28 mouse cellular contexts compared by ENCODE assay signal in genomic region chr4:45158608-45159007, GRCm38 (mm10). TPM values are rescaled to one million over a fixed set of nuclear protein-coding genes. Genes with fewer than 3 reads are reported as not detected.
DNase-seq lines count a peak whose midpoint lies in the region; ATAC-seq and TF ChIP-seq lines count a peak whose summit lies in the region.
"Had no signal": no experiment of that assay in that cellular context is flagged by ENCODE, and none has a peak within 500 bp of the region (broad histone marks: within the 10 kb centered on the region; RNA-seq: fewer than 3 reads in every experiment).

No protein-coding gene starts in this region.

- peak in 1 of 3 experiments; percentile 13; a peak in 2 of 6 replicates for TF ChIP-seq CTCF in MEL (IDR thresholded peaks at IDR 0.05 in 2 of 3, conservative IDR thresholded peaks at IDR 0.05 in 1 of 3; ENCODE audit: control insufficient read depth in 1 of 3, insufficient read depth in 1 of 3, low read depth in 2 of 3, low read length in 3 of 3, poor library complexity in 1 of 3, severe bottlenecking in 1 of 3)

- no peak overlapping the region for H3K27ac ChIP-seq in MEL (ENCODE audit: control insufficient read depth, low read depth, low read length)
- H3K27ac ChIP-seq: embryonic facial prominence, embryonic 13.5 days; embryonic facial prominence, embryonic 15.5 days; forebrain, embryonic 13.5 days; forebrain, embryonic 15.5 days had no signal

- no peaks in the 10 kb centered on the region for H3K79me2 ChIP-seq in MEL (ENCODE audit: control insufficient read depth, insufficient read depth, low read length, poor library complexity)

- DNase-seq in A20 (ENCODE audit: low read depth, low spot score) (peak; percentile 2), MEL (ENCODE audit: low read depth, low spot score) (peak; percentile 71)
- no peak for DNase-seq in lung, postnatal 4 days
- DNase-seq in heart, adult 18-20 months: no peak
- DNase-seq: adrenal gland, adult 8-10 months; adrenal gland, postnatal 14 days; adrenal gland, postnatal 36 days; B cell, adult 2 months; cerebellum, adult 11-12 months; cerebellum, adult 2 months; cerebellum, adult 9-10 months; cerebellum, postnatal 10 days; cerebellum, postnatal 25 days; embryo, embryonic 11 days; forebrain, postnatal 0 days had no signal

- no peak overlapping the region for H3K9ac ChIP-seq in MEL (ENCODE audit: control insufficient read depth, low read depth, low read length, poor library complexity, severe bottlenecking)
- H3K9ac ChIP-seq: embryonic facial prominence, embryonic 13.5 days; embryonic facial prominence, embryonic 15.5 days; forebrain, embryonic 13.5 days; forebrain, embryonic 15.5 days; forebrain, postnatal 0 days had no signal

- no peaks in the 10 kb centered on the region for H3K27me3 ChIP-seq in MEL (ENCODE audit: control insufficient read depth in 1 of 2, insufficient read depth in 2 of 2, low read length in 2 of 2)
- H3K27me3 ChIP-seq: CH12.LX; embryonic facial prominence, embryonic 13.5 days; embryonic facial prominence, embryonic 15.5 days; forebrain, embryonic 13.5 days; forebrain, embryonic 15.5 days; Patski had no signal

- H3K4me3 ChIP-seq in MEL (ENCODE audit: control insufficient read depth in 1 of 2, insufficient read depth in 1 of 2, low read depth in 2 of 2, low read length in 2 of 2): no peak overlapping the region
- H3K4me3 ChIP-seq: embryonic facial prominence, embryonic 13.5 days; embryonic facial prominence, embryonic 15.5 days; erythroblast, embryonic 14.5 days; forebrain, embryonic 13.5 days; forebrain, embryonic 15.5 days had no signal

- peaks cover 2 to 25% of the 10 kb centered on the region in 2 experiments; a peak in 3 of 4 replicates for H3K4me1 ChIP-seq in MEL (ENCODE audit: control insufficient read depth in 1 of 2, insufficient read depth in 2 of 2, low read length in 2 of 2)
- H3K4me1 ChIP-seq: embryonic facial prominence, embryonic 13.5 days; embryonic facial prominence, embryonic 15.5 days; forebrain, embryonic 13.5 days; forebrain, embryonic 15.5 days had no signal

- peak; percentile 34 for ATAC-seq in common myeloid progenitor, adult 5-6 weeks (replicated peaks; ENCODE audit: low read depth, poor library complexity, severe bottlenecking)
- peak; percentile 39 for ATAC-seq in megakaryocyte-erythroid progenitor cell, adult 5-6 weeks (replicated peaks; ENCODE audit: low FRiP score, low TSS enrichment, poor library complexity, severe bottlenecking)
- no peak for ATAC-seq in erythroid progenitor cell, adult 5-6 weeks (replicated peaks; ENCODE audit: low FRiP score, poor library complexity, severe bottlenecking)
- ATAC-seq: activated CD4-positive, CD25-positive, alpha-beta regulatory T cell, adult 4 months; CD4-positive, CD25-positive, alpha-beta regulatory T cell, adult 4 months; forebrain, embryonic 13.5 days; forebrain, embryonic 15.5 days; forebrain, postnatal 0 days; Patski had no signal

- TF ChIP-seq POLR2A in MEL (IDR thresholded peaks at IDR 0.05; ENCODE audit: control insufficient read depth in 1 of 2, insufficient read depth in 1 of 2, low read depth in 1 of 2, low read length in 2 of 2, poor library complexity in 1 of 2): no peak

- H3K9me3 ChIP-seq in MEL (replicated peaks; ENCODE audit: insufficient read depth, low read length): no peaks in the 10 kb centered on the region
- H3K9me3 ChIP-seq: embryonic facial prominence, embryonic 13.5 days; embryonic facial prominence, embryonic 15.5 days; forebrain, embryonic 13.5 days; forebrain, embryonic 15.5 days; G1E had no signal

- peaks cover 0 to 13% of the 10 kb centered on the region in 2 experiments; a peak in 2 of 4 replicates for H3K36me3 ChIP-seq in MEL (ENCODE audit: control insufficient read depth in 1 of 2, insufficient read depth in 2 of 2, low read length in 2 of 2)
- H3K36me3 ChIP-seq: embryonic facial prominence, embryonic 13.5 days; embryonic facial prominence, embryonic 15.5 days; forebrain, embryonic 15.5 days; G1E had no signal

- TF ChIP-seq EP300 in MEL (IDR thresholded peaks at IDR 0.05; ENCODE audit: low read depth in 1 of 2, low read length in 2 of 2): peak; percentile 42 to 51; a peak in 2 of 4 replicates

- no peak for TF ChIP-seq RAD21 in MEL (IDR thresholded peaks at IDR 0.05; ENCODE audit: low read depth, low read length)

TF ChIP-seq in MEL, 35 proteins besides CTCF, POLR2A, EP300 and RAD21:
- TF ChIP-seq ZNF384 (IDR thresholded peaks at IDR 0.05; ENCODE audit: low read depth, low read length) (no peak), RCOR1 (IDR thresholded peaks at IDR 0.05; ENCODE audit: low read depth, low read length) (peak; percentile 82), TBP (IDR thresholded peaks at IDR 0.05; ENCODE audit: low read depth, low read length) (no peak), USF1 (IDR thresholded peaks at IDR 0.05; ENCODE audit: low read depth, low read length) (peak; percentile 41; the same call in 1 of the 2 replicates), GATA1 (IDR thresholded peaks at IDR 0.05; ENCODE audit: low read depth, low read length) (0 out of 2 replicates have a peak, but pooled peaks have one; percentile 33), ETS1 (IDR thresholded peaks at IDR 0.05; ENCODE audit: low read depth, low read length) (0 out of 2 replicates have a peak, but pooled peaks have one; percentile 14), MYC (IDR thresholded peaks at IDR 0.05; ENCODE audit: low read depth, low read length) (0 out of 2 replicates have a peak, but pooled peaks have one; percentile 48)

RNA-seq across cellular contexts. Expression of gene Frmpd1, which starts 26.1 kb away (rescaled TPM):
- total RNA-seq in MEL (2012; rRNA removed): 0.16 and 0.23 TPM in 2 replicates
- under 1 TPM in 1 of 2 experiments, not detected in 1; 0.47 TPM for polyA plus RNA-seq in MEL (2012; ENCODE audit: insufficient read depth in 1 of 2, insufficient read length in 2 of 2, low read depth in 1 of 2, low replicate concordance in 2 of 2, missing spikeins in 1 of 2)
- not detected in 2 replicates for total RNA-seq in common myeloid progenitor, adult 5-6 weeks (2017)
- 0.72 TPM in 1 of 2 replicates, not detected in the other for total RNA-seq in megakaryocyte-erythroid progenitor cell, adult 5-6 weeks (2014; fragmentation: Nextera tagmentation)
- 0.30 TPM in 1 of 2 replicates, not detected in the other for total RNA-seq in megakaryocyte-erythroid progenitor cell, adult 5-6 weeks (2017)
- total RNA-seq in heart, adult 18-20 months (2021): under 1 TPM; 0.30 to 0.33 TPM
- total RNA-seq in erythroid progenitor cell, adult 5-6 weeks (2015; ENCODE audit: low replicate concordance): not detected in 2 replicates
- not detected in 2 replicates for total RNA-seq in erythroid progenitor cell, adult 5-6 weeks (2017; ENCODE audit: low replicate concordance)
- total RNA-seq: CH12.LX had no signal
- polyA plus RNA-seq: activated CD4-positive, CD25-positive, alpha-beta regulatory T cell, adult 4 months; CD4-positive, CD25-positive, alpha-beta regulatory T cell, adult 4 months had no signal

RNA-seq across cellular contexts. Expression of gene Tomm5, which starts 50.7 kb away (rescaled TPM):
- 545 and 639 TPM in 2 replicates for total RNA-seq in MEL (2012; rRNA removed)
- polyA plus RNA-seq in MEL (2012; ENCODE audit: insufficient read depth in 1 of 2, insufficient read length in 2 of 2, low read depth in 1 of 2, low replicate concordance in 2 of 2, missing spikeins in 1 of 2): 100 to 1,000 TPM in 1 of 2 experiments, not detected in 1; 309 TPM
- 228 and 259 TPM in 2 replicates for total RNA-seq in common myeloid progenitor, adult 5-6 weeks (2017)
- total RNA-seq in megakaryocyte-erythroid progenitor cell, adult 5-6 weeks (2014; fragmentation: Nextera tagmentation): 384 and 535 TPM in 2 replicates
- total RNA-seq in megakaryocyte-erythroid progenitor cell, adult 5-6 weeks (2017): 267 and 394 TPM in 2 replicates
- 100 to 1,000 TPM; 238 to 281 TPM for total RNA-seq in heart, adult 18-20 months (2021)
- total RNA-seq in erythroid progenitor cell, adult 5-6 weeks (2015; ENCODE audit: low replicate concordance): 9.0 and 70.4 TPM in 2 replicates
- total RNA-seq in erythroid progenitor cell, adult 5-6 weeks (2017; ENCODE audit: low replicate concordance): 32.3 and 52.8 TPM in 2 replicates

Comparison
In these comparisons a context has a peak if more than half of its experiments do, and no peak if none do; other contexts are left out.
1. DNase-seq: peak in A20 (single experiment) and MEL (single experiment); none in lung, postnatal 4 days (0 of 2) and heart, adult 18-20 months (0 of 2).